Mouse (Mus musculus) forebrain, embryonic 13.5 days (tissue): ENCODE measurements around the gene Ptpn22. TPM values are rescaled to one million over a fixed set of nuclear protein-coding genes. Genes with fewer than 3 reads are reported as not detected.
"Not testable (repeated sequence)": the region's sequence is repeated elsewhere in the genome, so short reads cannot be mapped to it uniquely, and the experiment has no call there.

ENCODE experiments used
- ATAC-seq: fragments of 200-750 bp; cut with Nextera tagmentation; 2 replicates; pipeline ENCODE4 v1.8.0; 2017
- H3K27ac ChIP-seq: fragments of 300-500 bp; sonication (generic); 2 replicates; pipeline ENCODE4 v1.5.1; 2015; ENCODE audit warnings: inconsistent platforms, mild to moderate bottlenecking, moderate library complexity
- H3K27me3 ChIP-seq: fragments of 300-500 bp; sonication (generic); 2 replicates; pipeline ENCODE4 v1.6.1; 2015; ENCODE audit warnings: mild to moderate bottlenecking, inconsistent platforms
- H3K36me3 ChIP-seq: fragments of 300-500 bp; sonication (generic); 2 replicates; pipeline ENCODE4 v1.6.1; 2015; ENCODE audit warnings: mild to moderate bottlenecking, inconsistent platforms; ENCODE audit not compliant: poor library complexity, severe bottlenecking
- H3K4me1 ChIP-seq: fragments of 300-500 bp; sonication (generic); 2 replicates; pipeline ENCODE4 v1.6.1; 2015; ENCODE audit warnings: inconsistent platforms
- H3K4me2 ChIP-seq: fragments of 300-500 bp; sonication (generic); 2 replicates; pipeline ENCODE4 v1.6.1; 2015; ENCODE audit warnings: inconsistent platforms, mild to moderate bottlenecking, moderate library complexity
- H3K4me3 ChIP-seq: fragments of 300-500 bp; sonication (generic); 2 replicates; pipeline ENCODE4 v1.5.1; 2015; ENCODE audit warnings: mild to moderate bottlenecking, inconsistent platforms
- H3K9ac ChIP-seq: fragments of 300-500 bp; sonication (generic); 2 replicates; pipeline ENCODE4 v1.6.1; 2015; ENCODE audit warnings: mild to moderate bottlenecking, inconsistent platforms
- H3K9me3 ChIP-seq: fragments of 300-500 bp; sonication (generic); replicated peaks from 2 replicates; pipeline ENCODE4 v1.6.1; 2016; ENCODE audit warnings: inconsistent platforms
- WGBS: fragments of 180-500 bp; shearing (Covaris S2); methylation state at CpG from one replicate; pipeline ENCODE4 v1.1.7; 2015; 5-methylcytosine and 5-hydroxymethylcytosine counted together
- polyA plus RNA-seq: library from polyadenylated mRNA; unstranded; fragments of >200 nt; fragmentation: Nextera tagmentation; extraction: Ambion mirVana; gene quantifications from 2 replicates; pipeline ENCODE4 v1.2.1, GENCODE M21; 2015

The Ptpn22 gene
- polyA plus RNA-seq = 0.14 and 0.37 TPM in 2 replicates

DNA sequence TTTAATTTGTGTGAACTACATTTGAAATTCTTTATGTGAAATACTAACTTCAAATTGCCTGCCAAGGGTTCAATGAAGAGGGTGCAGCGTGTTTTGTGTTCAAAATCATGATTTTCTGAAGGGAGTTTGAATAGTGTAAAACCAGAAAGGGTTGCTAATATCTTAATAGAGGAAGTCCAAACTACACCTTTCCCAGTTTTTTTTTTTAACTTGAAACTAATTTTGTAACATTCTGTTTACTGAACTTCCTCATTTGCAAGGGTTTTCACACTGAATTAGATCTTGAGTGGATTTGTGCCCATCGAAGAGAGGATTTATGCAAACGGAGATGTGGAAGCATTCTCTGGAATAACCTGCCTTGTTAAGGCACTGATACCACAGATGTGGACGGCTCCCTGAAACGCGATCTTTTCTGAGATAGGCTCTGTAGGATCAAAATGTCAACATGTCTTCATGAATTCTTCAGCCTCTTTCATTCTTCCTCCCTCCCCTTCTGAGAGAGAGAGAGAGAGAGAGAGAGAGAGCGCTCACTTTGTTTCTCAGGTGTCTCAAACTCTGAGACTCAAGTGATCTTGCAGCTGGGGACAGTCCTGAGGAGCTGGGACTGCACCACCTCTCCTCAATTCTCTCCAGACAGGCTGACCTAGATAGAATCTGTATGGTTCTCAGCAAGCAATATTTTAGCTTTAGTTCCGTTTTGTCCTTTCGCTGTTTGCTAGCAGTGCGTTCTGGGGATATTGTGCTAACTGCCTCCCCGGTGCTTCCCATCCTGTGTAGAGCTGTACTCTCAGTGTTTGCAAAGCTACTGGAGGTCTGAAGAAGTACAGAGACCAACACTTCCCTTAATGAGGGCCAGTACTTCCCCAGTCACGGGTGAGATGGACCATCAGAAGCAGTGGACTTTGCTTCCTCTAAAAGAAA lies at the start of gene Ptpn22:
Gene Ptpn22 (plus strand): TSS at position 915 of the 921 bp plus-strand sequence.
- WGBS = 81% methylated on average over 12 of the region's 12 CpGs
- H3K27me3 ChIP-seq = no peaks in the 10 kb centered on the region
- H3K4me3 ChIP-seq = no peak within 1 kb of the TSS
- ATAC-seq = no peak
- H3K4me2 ChIP-seq = no peak within 1 kb of the TSS
- H3K27ac ChIP-seq = no peak within 1 kb of the TSS
- no peak within 1 kb of the TSS for H3K9ac ChIP-seq
- H3K36me3 ChIP-seq = no peaks in the 10 kb centered on the region
- H3K9me3 ChIP-seq = no peaks in the 10 kb centered on the region
- peaks cover 7% of the 10 kb centered on the region; the same call in 1 of the 2 replicates for H3K4me1 ChIP-seq

DNA sequence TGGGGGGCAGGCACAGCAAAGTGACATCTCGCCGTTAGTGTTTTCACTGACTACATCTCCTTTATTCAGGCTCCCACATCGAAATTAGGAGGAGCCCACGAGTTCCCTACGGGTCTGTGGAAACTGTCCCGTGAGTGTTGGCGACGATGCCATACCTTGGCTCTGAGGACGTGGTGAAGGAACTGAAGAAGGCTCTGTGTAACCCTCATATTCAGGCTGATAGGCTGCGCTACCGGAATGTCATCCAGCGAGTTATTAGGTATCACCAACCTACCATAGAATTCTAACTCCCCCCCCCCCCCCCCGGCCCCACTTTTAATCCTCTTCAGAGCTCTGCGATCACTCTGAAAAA lies 49.8 kb upstream of the Ptpn22 start:
- Histone ChIP-seq H3K4me2 (peak overlapping the region; percentile 85), H3K36me3 (peaks cover 20% of the 10 kb centered on the region), H3K4me1 (peaks cover 17% of the 10 kb centered on the region), H3K9me3 (no peaks in the 10 kb centered on the region), H3K27me3 (no peaks in the 10 kb centered on the region), H3K9ac (peak overlapping the region; percentile 80), H3K4me3 (peak overlapping the region; percentile 83), H3K27ac (peak overlapping the region; percentile 75)
- 4% methylated on average over 14 of the region's 14 CpGs for WGBS
- peak; percentile 61 for ATAC-seq

DNA sequence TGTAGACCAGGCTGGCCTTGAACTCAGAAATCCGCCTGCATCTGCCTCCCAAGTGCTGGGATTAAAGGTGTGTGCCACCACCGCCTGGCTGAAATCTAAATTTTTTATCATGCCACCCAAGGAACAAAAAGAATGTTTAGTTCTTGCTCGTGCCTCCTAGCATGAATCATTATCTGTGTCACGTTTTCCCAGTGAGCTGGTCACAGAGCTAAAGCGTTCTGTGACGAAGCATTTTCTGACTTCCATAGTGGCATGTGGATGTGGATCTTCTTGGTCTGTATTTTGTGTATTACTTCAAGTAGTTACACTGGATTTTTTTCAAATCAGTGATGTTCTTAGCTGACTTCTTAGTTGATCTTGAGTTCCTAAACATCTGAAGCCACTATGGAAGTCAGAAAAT lies 48.6 kb upstream of the Ptpn22 start:
- Histone ChIP-seq H3K4me1 (peaks cover 17% of the 10 kb centered on the region), H3K27me3 (no peaks in the 10 kb centered on the region), H3K9ac (no peak overlapping the region), H3K36me3 (peaks cover 27% of the 10 kb centered on the region), H3K9me3 (no peaks in the 10 kb centered on the region), H3K4me2 (no peak overlapping the region), H3K4me3 (no peak overlapping the region), H3K27ac (no peak overlapping the region)
- no peak for ATAC-seq
- 90% methylated on average over 6 of the region's 6 CpGs for WGBS

DNA sequence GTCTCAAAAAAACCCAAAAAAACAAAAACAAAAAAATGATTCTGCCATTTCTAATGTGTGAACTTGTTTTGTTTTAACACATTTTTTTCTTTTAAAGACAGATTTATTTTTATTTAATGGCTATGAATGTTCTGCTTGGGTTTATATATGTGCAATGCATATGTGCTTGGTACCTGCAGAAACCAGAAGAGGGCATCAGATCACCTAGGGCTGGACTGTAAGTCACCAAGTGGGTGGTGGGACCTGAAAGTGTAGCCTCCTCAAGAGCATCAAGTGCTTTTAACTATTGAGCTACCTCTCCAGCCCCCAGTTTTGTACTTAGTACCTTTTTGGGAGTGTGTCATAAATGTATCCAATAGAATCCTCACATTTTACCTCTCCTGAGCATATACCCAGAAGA lies 32.0 kb upstream of the Ptpn22 start:
- no peaks in the 10 kb centered on the region for H3K4me1 ChIP-seq
- no peak overlapping the region for H3K4me3 ChIP-seq
- H3K27ac ChIP-seq = no peak overlapping the region
- H3K9me3 ChIP-seq = no peaks in the 10 kb centered on the region
- no peak overlapping the region for H3K9ac ChIP-seq
- H3K36me3 ChIP-seq = peaks cover 8% of the 10 kb centered on the region
- H3K27me3 ChIP-seq = no peaks in the 10 kb centered on the region
- no peak for ATAC-seq
- no peak overlapping the region for H3K4me2 ChIP-seq

DNA sequence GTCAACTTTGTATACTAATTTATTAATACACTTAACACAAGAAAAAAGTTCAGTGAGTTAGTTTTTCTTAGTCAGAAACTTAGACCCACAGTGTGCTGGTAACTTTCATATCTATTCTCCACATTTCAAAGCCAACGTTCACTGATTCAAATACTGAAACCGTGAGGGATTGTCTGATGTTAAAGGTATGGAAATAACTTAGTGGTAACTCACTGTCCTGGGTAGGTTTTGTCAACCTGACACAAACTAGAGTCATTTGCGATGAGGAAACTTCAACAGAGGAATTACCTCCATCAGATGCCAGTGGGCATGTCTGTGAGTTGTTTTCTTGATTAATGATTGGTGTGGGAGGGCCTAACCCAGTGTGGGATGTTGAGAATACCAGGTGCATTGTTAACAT lies 30.6 kb upstream of the Ptpn22 start:
- 89% methylated on average over 3 of the region's 3 CpGs for WGBS
- Histone ChIP-seq H3K36me3 (no peaks in the 10 kb centered on the region), H3K4me1 (no peaks in the 10 kb centered on the region), H3K27ac (no peak overlapping the region), H3K4me3 (no peak overlapping the region), H3K4me2 (no peak overlapping the region), H3K9me3 (no peaks in the 10 kb centered on the region), H3K9ac (no peak overlapping the region), H3K27me3 (no peaks in the 10 kb centered on the region)
- no peak for ATAC-seq

DNA sequence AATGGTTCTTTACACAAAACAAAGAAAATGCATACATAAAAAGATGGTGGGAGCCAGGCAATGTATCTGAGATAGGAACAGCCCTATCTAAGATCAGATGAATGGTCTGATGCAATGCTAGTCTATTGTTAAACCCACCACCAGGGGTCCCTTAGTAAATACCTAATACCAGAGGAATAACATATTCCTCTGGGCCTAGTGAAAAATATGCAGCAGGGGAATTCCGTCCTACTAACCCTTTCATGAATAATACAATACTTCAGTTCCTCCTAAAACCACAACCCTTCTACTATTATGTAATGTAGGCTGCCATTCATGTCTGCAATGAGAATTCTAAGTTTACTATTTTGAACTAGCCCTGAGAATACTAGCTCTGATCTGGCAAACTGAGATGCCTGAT lies 28.9 kb upstream of the Ptpn22 start:
- H3K27me3 ChIP-seq, H3K9me3 ChIP-seq, H3K27ac ChIP-seq, H3K4me3 ChIP-seq, H3K9ac ChIP-seq, H3K4me2 ChIP-seq, H3K36me3 ChIP-seq, H3K4me1 ChIP-seq, ATAC-seq: not testable (repeated sequence)
- whole genome bisulfite sequencing = 63% methylated on average over 1 of the region's 1 CpGs

DNA sequence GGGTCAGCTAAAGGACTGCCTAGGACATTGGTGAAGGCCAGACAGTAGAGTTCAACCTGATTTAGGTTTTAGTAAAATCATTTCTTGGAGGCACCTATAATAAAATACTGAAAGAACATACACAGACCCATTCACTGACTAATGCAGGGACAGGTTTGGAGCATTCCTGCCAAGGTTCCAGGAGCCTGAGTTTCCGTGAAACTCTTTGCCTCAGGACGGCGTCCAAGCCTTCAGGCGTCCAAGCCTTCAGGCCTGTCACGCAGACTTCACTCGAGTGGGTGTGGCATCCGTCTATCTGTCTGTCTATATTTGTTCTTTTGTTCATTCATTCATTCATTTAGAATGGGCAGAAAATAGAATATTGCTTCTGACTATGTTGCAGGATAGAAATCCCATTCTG lies 28.4 kb upstream of the Ptpn22 start:
- no peak for ATAC-seq
- Histone ChIP-seq H3K9me3 (no peaks in the 10 kb centered on the region), H3K27me3 (no peaks in the 10 kb centered on the region), H3K9ac (no peak overlapping the region), H3K4me1 (no peaks in the 10 kb centered on the region), H3K4me2 (no peak overlapping the region), H3K27ac (no peak overlapping the region), H3K4me3 (no peak overlapping the region), H3K36me3 (no peaks in the 10 kb centered on the region)
- WGBS = 81% methylated on average over 7 of the region's 7 CpGs

DNA sequence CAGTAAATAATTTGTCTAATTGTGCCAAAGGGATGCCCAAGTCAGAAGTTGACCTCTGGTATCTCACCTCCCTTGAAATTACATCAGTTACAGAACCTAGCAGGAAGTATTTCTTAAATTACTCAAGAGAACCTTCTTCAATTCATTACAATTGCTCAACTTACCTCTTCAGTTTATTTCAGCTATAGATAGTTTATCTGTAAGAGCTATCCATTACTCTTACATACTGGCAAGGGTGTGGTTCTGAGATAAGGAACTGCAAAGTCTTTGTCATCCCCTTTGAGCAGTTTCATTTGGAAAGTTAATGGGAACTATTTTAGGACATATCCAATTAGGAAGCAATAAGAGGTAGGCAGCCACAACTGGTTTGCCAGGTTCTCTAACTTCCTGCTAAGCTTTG lies 27.2 kb upstream of the Ptpn22 start, which contains the start of gene Bcl2l15:
Gene Bcl2l15 (plus strand): TSS at position 176 of the 400 bp plus-strand sequence.
- Histone ChIP-seq H3K4me1 (no peaks in the 10 kb centered on the region), H3K27me3 (no peaks in the 10 kb centered on the region), H3K27ac (no peak within 1 kb of the TSS), H3K9me3 (no peaks in the 10 kb centered on the region), H3K4me2 (no peak within 1 kb of the TSS), H3K4me3 (no peak within 1 kb of the TSS), H3K36me3 (no peaks in the 10 kb centered on the region), H3K9ac (no peak within 1 kb of the TSS)
- ATAC-seq = no peak

DNA sequence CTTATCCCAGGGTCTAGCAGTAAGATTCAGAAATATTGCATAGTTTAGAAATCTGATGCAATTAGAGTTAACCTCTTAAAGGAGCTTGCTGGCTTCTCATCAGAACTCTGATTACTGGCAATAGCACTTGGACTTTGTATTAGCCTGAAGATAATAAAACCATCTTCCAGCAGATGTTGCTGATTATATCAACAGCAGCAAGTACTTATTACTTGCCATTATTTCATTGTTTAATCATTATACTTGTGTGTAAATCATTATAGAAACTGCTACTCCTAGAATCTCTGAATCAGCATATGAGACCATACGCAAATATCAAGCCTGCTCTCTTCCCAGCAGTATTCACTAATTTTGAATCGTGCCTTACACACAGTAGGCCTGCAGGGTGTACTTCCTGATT lies 25.6 kb upstream of the Ptpn22 start:
- Histone ChIP-seq H3K27ac (no peak overlapping the region), H3K36me3 (no peaks in the 10 kb centered on the region), H3K4me3 (no peak overlapping the region), H3K9ac (no peak overlapping the region), H3K4me1 (no peaks in the 10 kb centered on the region), H3K27me3 (no peaks in the 10 kb centered on the region), H3K9me3 (no peaks in the 10 kb centered on the region), H3K4me2 (no peak overlapping the region)
- ATAC-seq = no peak
- WGBS = 89% methylated on average over 2 of the region's 2 CpGs

DNA sequence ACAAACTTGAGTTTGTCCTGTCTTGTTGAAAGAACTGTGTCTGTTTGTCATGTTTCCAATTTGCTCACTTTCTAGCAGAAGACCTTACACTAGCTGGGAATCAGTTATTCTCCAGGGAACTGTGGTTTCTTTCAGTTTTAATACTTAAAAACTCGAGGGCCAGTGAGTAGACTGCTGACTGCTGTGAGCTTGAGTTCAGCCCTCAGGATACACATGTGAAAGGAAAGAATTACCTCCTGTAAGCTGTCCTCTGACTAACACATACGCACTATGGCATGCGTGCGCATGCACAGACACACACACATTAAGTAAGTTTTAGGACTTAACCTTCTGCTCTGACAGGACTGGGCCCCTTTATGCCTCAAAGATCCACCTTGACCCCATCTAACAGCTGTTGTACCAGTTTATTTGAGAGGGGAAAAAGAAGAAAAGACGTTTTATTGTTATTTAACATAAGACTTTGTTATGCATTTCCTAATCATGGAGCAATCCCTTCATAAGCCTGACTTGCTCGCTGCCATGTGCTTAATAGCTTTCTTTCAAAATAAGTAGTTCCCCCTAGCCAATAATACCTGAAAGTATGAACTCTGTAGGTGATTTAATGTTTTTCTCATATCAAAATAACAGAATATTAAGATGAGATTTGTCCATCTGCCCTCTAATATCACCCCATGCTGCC lies 24.2 kb upstream of the Ptpn22 start:
- Histone ChIP-seq H3K27me3 (no peaks in the 10 kb centered on the region), H3K9ac (no peak overlapping the region), H3K4me3 (no peak overlapping the region), H3K9me3 (no peaks in the 10 kb centered on the region), H3K4me2 (no peak overlapping the region), H3K36me3 (no peaks in the 10 kb centered on the region), H3K4me1 (no peaks in the 10 kb centered on the region), H3K27ac (no peak overlapping the region)
- WGBS = 76% methylated on average over 6 of the region's 6 CpGs
- ATAC-seq = no peak

DNA sequence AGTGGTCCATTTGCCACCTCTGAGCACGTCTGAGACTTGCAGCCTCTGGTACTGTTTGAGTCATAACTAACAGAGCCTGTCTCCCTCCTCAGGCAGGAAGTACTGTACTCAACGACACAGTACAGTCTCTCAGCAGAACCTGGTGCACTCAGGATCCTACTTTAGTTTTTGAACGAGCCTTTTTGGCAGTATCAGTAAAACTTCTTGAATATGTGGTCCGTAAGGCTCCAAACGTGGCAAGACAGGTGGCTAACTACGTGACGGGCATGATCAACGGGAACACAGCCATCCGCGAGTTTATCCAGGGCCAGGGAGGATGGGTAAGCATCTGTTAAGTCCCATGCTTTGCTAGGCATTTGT lies 23.7 kb upstream of the Ptpn22 start:
- Histone ChIP-seq H3K9ac (no peak overlapping the region), H3K9me3 (no peaks in the 10 kb centered on the region), H3K36me3 (no peaks in the 10 kb centered on the region), H3K4me2 (no peak overlapping the region), H3K27ac (no peak overlapping the region), H3K4me1 (no peaks in the 10 kb centered on the region), H3K4me3 (no peak overlapping the region), H3K27me3 (no peaks in the 10 kb centered on the region)
- 84% methylated on average over 10 of the region's 10 CpGs for WGBS
- no peak for ATAC-seq

DNA sequence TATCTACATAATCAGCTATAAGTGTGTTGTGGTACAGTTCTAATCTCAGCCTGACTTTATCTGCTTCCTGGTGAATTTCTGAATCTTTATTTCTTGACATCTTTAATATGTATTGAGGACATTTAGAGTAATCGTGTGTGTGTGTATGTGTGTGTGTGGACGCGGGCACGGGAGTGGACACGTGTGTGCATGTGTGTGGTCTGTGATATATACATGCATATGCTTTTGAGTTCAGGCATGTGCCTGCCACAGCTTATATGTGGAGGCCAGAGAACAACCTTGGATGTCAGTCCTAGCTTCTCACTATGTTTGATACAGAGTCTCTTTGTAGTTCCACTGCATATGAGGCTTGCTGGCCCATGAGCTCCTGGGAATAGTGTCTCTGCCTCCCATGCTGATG lies 23.1 kb upstream of the Ptpn22 start:
- H3K9ac ChIP-seq = no peak overlapping the region
- H3K4me2 ChIP-seq = no peak overlapping the region
- no peaks in the 10 kb centered on the region for H3K36me3 ChIP-seq
- no peaks in the 10 kb centered on the region for H3K9me3 ChIP-seq
- ATAC-seq = no peak
- H3K4me3 ChIP-seq = no peak overlapping the region
- no peaks in the 10 kb centered on the region for H3K27me3 ChIP-seq
- 97% methylated on average over 5 of the region's 5 CpGs for WGBS
- H3K27ac ChIP-seq = no peak overlapping the region
- no peaks in the 10 kb centered on the region for H3K4me1 ChIP-seq
